Comparison of ENCODE assay signal across 1 mouse cellular context in genomic region chr15:82127426-82128374, GRCm38 (mm10).
A peak's percentile ranks its signal among the peaks of the same experiment; 100 is the strongest.
TF ChIP-seq lines count a peak whose summit lies in the region.

TSS of gene Ccdc134 (plus strand) at chr15:82127922.

TF ChIP-seq in CH12.LX, 34 proteins besides CTCF, POLR2A, EP300 and RAD21 (continued from another document):
- TF ChIP-seq BHLHE40 (IDR thresholded peaks at IDR 0.05; ENCODE audit: low read depth, low read length): peak; percentile 89
- peak; percentile 60 for TF ChIP-seq NRF1 (IDR thresholded peaks at IDR 0.05; ENCODE audit: low read depth, low read length)
- peak; percentile 73 for TF ChIP-seq MEF2A (IDR thresholded peaks at IDR 0.05; ENCODE audit: borderline replicate concordance, low read depth, low read length)
- no peak for TF ChIP-seq GABPA (IDR thresholded peaks at IDR 0.05; ENCODE audit: insufficient replicate concordance, low read depth, low read length)
- peak; percentile 88 for TF ChIP-seq MAZ (IDR thresholded peaks at IDR 0.05; ENCODE audit: low read depth, low read length)
- no peak for TF ChIP-seq SMC3 (IDR thresholded peaks at IDR 0.05; ENCODE audit: low read depth, low read length)
- no peak for TF ChIP-seq ZC3H11A (IDR thresholded peaks at IDR 0.05; ENCODE audit: low read depth, low read length)
- TF ChIP-seq USF1 (IDR thresholded peaks at IDR 0.05; ENCODE audit: low read depth, low read length): no peak
- peak; percentile 80 for TF ChIP-seq ELF1 (IDR thresholded peaks at IDR 0.05; ENCODE audit: low read depth, low read length)
- TF ChIP-seq MAX (IDR thresholded peaks at IDR 0.05; ENCODE audit: low read length): peak; percentile 95
- no peak for TF ChIP-seq CHD1 (IDR thresholded peaks at IDR 0.05; ENCODE audit: low read depth, low read length)
- peak; percentile 99 for TF ChIP-seq MXI1 (IDR thresholded peaks at IDR 0.05; ENCODE audit: low read depth, low read length)
- peak; percentile 81; the same call in 1 of the 2 replicates for TF ChIP-seq ZMIZ1 (IDR thresholded peaks at IDR 0.05; ENCODE audit: low read depth, low read length)
- peak; percentile 95 for TF ChIP-seq SIN3A (IDR thresholded peaks at IDR 0.05; ENCODE audit: low read length)
- TF ChIP-seq MAFK (IDR thresholded peaks at IDR 0.05; ENCODE audit: insufficient replicate concordance, low read length): no peak
- TF ChIP-seq TCF12 (IDR thresholded peaks at IDR 0.05; ENCODE audit: low read depth, low read length): peak; percentile 88
- no peak for TF ChIP-seq RCOR1 (conservative IDR thresholded peaks at IDR 0.05; ENCODE audit: low read depth, low read length)
- no peak for TF ChIP-seq JUN (IDR thresholded peaks at IDR 0.05; ENCODE audit: insufficient read depth, low read depth, low read length)
- no peak for TF ChIP-seq PAX5 (IDR thresholded peaks at IDR 0.05; ENCODE audit: low read length)
- TF ChIP-seq NELFE (IDR thresholded peaks at IDR 0.05; ENCODE audit: low read depth, low read length): peak; percentile 88
- TF ChIP-seq MYC (IDR thresholded peaks at IDR 0.05; ENCODE audit: low read depth, low read length): peak; percentile 88; the same call in 1 of the 2 replicates
- no peak for TF ChIP-seq E2F4 (IDR thresholded peaks at IDR 0.05; ENCODE audit: insufficient replicate concordance, low read depth, low read length)
